In genomic region chr1:192315392-192316070, GRCm38 (mm10) we compare ENCODE assay signal across 22 mouse cellular contexts.
"Had no signal": no experiment of that assay in that cellular context is flagged by ENCODE, and none has a peak within 500 bp of the region (broad histone marks: within the 10 kb centered on the region; RNA-seq: fewer than 3 reads in every experiment).

No protein-coding gene starts in this region.

- H3K27ac ChIP-seq: limb, embryonic 10.5 days; limb, embryonic 13.5 days; liver, embryonic 12.5 days; liver, embryonic 15.5 days; lung, embryonic 15.5 days; midbrain, embryonic 12.5 days; midbrain, embryonic 15.5 days; neural tube, embryonic 13.5 days; stomach, embryonic 15.5 days had no signal

- H3K36me3 ChIP-seq: limb, embryonic 10.5 days; limb, embryonic 13.5 days; liver, embryonic 12.5 days; liver, embryonic 15.5 days; lung, embryonic 15.5 days; midbrain, embryonic 12.5 days; midbrain, embryonic 15.5 days; neural tube, embryonic 13.5 days; stomach, embryonic 15.5 days had no signal

- H3K4me3 ChIP-seq: limb, embryonic 10.5 days; limb, embryonic 13.5 days; liver, embryonic 12.5 days; liver, embryonic 15.5 days; lung, embryonic 15.5 days; midbrain, embryonic 12.5 days; midbrain, embryonic 15.5 days; neural tube, embryonic 13.5 days; stomach, embryonic 15.5 days had no signal

- ATAC-seq: liver, embryonic 12.5 days; midbrain, embryonic 15.5 days had no signal

- H3K9me3 ChIP-seq: limb, embryonic 10.5 days; limb, embryonic 13.5 days; liver, embryonic 12.5 days; liver, embryonic 15.5 days; lung, embryonic 15.5 days; midbrain, embryonic 12.5 days; midbrain, embryonic 15.5 days; neural tube, embryonic 13.5 days; stomach, embryonic 15.5 days had no signal

- DNase-seq: kidney, adult 18-20 months; kidney, adult 9 months; kidney, postnatal 14 days; kidney, postnatal 4 days; layer of hippocampus, postnatal 36 days; liver; lung, adult 18-20 months; lung, postnatal 10 days; lung, postnatal 36 days; retina, postnatal 1 day; right cerebral cortex, postnatal 25 days; spleen, adult 18-20 months; thymus, postnatal 36 days had no signal

- H3K9ac ChIP-seq: limb, embryonic 13.5 days; liver, embryonic 12.5 days; liver, embryonic 15.5 days; lung, embryonic 15.5 days; midbrain, embryonic 12.5 days; midbrain, embryonic 15.5 days; neural tube, embryonic 13.5 days; stomach, embryonic 15.5 days had no signal

- H3K27me3 ChIP-seq: limb, embryonic 13.5 days; liver, embryonic 15.5 days; lung, embryonic 15.5 days; midbrain, embryonic 12.5 days; midbrain, embryonic 15.5 days; neural tube, embryonic 13.5 days; stomach, embryonic 15.5 days had no signal
